Mouse (Mus musculus): ENCODE results near the gene Maff.

The Maff gene

DNA sequence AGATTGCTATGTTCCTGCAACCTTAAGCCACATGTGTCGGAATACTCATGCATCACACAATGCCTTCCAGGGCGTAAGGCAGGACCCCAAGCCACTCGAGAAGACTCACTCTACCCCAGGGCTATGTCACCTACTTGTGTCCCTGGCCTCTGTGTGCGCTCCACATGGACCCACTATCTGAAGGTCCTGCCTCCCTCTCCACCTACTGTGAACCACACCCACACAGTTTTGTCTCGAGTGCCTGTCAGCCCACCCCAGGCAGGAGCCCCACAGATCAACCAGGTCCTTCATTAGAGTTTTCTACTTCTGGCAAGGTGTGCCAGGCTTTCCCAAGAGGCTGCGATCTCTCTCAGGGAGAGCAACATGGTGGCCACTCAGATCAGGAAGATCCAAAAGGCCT lies 48.9 kb downstream of the Maff start:
- DNase-seq (ENCODE audit: low spot score): no peak

GRCm38 (mm10) chr15:79396736-79397135 lies 50.3 kb downstream of the Maff start:
- peak; percentile 38 for DNase-seq (ENCODE audit: low spot score)

- DNase-seq (ENCODE audit: low spot score): no peak
These were observed 53.0 kb downstream of the Maff start for GRCm38 (mm10) chr15:79399231-79400052.

DNA sequence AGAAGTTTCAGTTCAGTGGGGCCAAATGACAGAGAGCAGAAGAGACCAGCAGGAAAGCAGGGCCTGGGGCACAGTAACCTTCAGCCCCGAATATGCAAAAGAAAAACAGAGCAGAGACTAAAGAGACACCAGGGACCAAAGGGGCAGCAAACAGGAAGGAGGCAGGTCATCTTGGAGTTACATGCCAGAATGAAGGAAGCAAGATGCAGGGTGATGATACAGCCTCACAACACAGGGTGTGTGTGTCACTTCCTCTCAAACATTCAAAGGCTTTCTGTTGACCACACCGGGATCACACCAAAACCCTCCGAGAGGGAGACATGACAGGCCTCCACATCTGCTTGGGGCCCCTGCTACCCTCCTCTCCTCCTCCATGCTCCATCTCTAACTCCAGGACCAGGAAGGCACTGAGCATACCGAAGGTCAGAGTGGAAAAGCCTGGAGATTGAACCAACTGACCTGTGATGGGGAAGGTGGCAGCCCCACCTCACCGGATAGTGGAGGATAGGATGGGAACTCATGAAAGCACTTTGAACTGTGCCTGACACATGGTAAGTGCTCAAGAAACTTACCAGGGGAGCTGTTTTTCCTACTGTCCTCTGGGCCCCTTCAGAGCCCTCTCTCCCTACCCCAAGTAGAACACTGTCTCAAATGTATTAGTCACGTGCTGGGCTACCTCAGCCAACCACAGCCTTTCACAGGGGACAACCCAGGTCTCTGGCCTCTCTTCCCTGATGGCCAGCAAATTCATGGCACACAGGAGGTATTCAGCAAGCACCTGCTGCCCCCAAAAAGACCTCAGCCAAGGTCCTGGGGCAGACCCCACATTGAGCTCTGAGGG lies 53.9 kb downstream of the Maff start:
- DNase-seq (ENCODE audit: low spot score): peak; percentile 31

- no peak for DNase-seq (ENCODE audit: low spot score)
These were observed 54.5 kb downstream of the Maff start for GRCm38 (mm10) chr15:79400975-79401365.

- peak; percentile 21 for DNase-seq (ENCODE audit: low spot score)
These were observed 55.8 kb downstream of the Maff start for GRCm38 (mm10) chr15:79402176-79402575.

GRCm38 (mm10) chr15:79402836-79403762 lies 56.7 kb downstream of the Maff start, which contains the start of gene Tmem184b:
TSS of gene Tmem184b (minus strand) at chr15:79403569.
- peak; percentile 92 for DNase-seq (ENCODE audit: low spot score)

GRCm38 (mm10) chr15:79403763-79404210 lies 57.4 kb downstream of the Maff start:
- no peak for DNase-seq (ENCODE audit: low spot score)

GRCm38 (mm10) chr15:79404277-79404676 lies 57.9 kb downstream of the Maff start:
- no peak for DNase-seq (ENCODE audit: low spot score)

DNA sequence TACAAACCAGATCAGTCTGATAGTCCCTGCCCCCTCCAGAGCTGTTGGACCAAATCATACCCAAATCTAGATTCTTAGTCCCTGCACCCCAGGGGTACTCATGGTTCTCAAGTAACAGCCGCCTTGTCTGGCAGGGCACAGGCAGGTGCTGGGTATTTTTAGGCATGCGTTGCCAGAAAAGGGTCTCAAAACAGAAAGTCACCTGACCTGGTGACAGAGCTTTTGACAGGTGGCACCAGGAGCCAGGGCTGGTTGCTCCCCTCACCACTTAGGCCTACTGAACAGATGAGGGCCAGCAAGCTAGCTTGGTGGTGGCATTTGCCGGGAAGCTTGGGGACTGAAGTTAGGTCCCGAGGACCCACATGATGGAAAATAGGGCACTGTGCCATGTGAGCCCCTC lies 60.1 kb downstream of the Maff start:
- DNase-seq (ENCODE audit: low spot score): no peak

Data from embryo, embryonic 10.5 days (tissue).